ENCODE assay signal across 8 mouse cellular contexts in the genomic region with DNA sequence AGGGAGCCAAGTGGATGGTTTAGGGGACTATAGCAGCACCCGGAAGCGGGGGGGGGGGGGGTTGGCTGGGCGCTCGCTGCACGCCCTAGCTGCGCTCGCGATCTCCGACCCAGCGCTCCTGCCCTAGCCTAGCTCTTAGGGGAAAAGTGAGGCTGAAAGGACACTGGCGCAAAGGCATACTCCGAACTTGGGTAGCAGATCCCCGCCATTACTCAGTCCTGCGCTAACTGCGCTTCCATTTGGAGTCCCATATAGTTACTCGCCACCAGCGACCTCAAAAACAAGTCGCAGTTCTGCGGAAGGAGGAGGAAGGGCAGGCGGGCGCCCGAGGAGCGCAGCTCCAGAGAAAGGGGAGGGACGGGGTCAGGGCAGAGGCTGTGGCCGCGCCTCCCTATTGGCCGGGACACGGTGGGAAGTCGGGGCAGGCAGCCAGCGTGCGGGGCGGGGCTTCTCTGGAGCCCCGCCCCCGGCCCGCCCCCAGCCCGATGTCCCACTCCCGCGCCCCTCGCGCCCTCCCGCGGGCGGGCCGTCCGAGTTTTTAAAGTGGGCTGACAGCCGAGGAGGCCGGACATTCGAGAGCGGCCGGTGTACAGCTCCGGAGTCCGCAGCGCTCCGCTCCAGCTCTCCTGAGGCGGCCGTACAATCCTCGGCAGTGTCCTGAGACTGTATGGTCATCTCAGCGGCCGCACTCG. TPM values are rescaled to one million over a fixed set of nuclear protein-coding genes. Genes with fewer than 3 reads are reported as not detected.
DNase-seq lines count a peak whose midpoint lies in the region.

Gene Epas1, plus strand, starts transcription at position 571 of the 692 bp plus-strand sequence.

- peaks cover 84% of the 10 kb centered on the region for H3K27me3 ChIP-seq in megakaryocyte, embryonic 14.5 days (replicated peaks)

- no peaks in the 10 kb centered on the region for H3K36me3 ChIP-seq in megakaryocyte, embryonic 14.5 days (replicated peaks; ENCODE audit: low read length)

- no peaks in the 10 kb centered on the region for H3K9me3 ChIP-seq in megakaryocyte, embryonic 14.5 days

- peak within 1 kb of the TSS; percentile 93 for H3K4me3 ChIP-seq in megakaryocyte, embryonic 14.5 days (replicated peaks)

- H3K4me1 ChIP-seq in megakaryocyte, embryonic 14.5 days: peaks cover 29% of the 10 kb centered on the region

- intact Hi-C loops in left cerebral cortex, postnatal 10 days (cut with DNase I): loop anchor here (5.0 to 10.0 kb wide), 3 partner anchors 34 to 216 kb away; no protein-coding TSS in a partner anchor

- peak; percentile 93 to 98 for DNase-seq in adrenal gland, adult (ENCODE audit: inconsistent age in 2 of 2, low spot score in 1 of 2)
- DNase-seq in embryo, embryonic 10 days (ENCODE audit: low spot score): peak; percentile 91
- peak; percentile 95 for DNase-seq in gastrocnemius, postnatal 25 days
- DNase-seq in induced T-regulatory cell, adult 2 months (ENCODE audit: low read depth): peak; percentile 88
- peak; percentile 64 to 92 for DNase-seq in left cerebral cortex, postnatal 10 days (ENCODE audit: extremely low spot score in 1 of 2, low spot score in 2 of 2)
- DNase-seq in right cerebral cortex, adult 18-20 months: peak; percentile 71
- DNase-seq in urinary bladder, adult 2 months (ENCODE audit: low spot score): peak; percentile 87

RNA-seq across cellular contexts. Expression of gene Epas1, which starts in this region (rescaled TPM):
- 100 to 1,000 TPM in 1 of 2 experiments, 10 to 100 TPM in 1; 91.3 to 110 TPM for total RNA-seq in gastrocnemius, postnatal 25 days (2021)
- 10 to 100 TPM; 76.6 to 77.3 TPM for total RNA-seq in left cerebral cortex, postnatal 10 days (2021)
- polyA plus RNA-seq in megakaryocyte, embryonic 14.5 days (2012; ENCODE audit: insufficient read depth, low replicate concordance): 0.39 and 0.96 TPM in 2 replicates
- polyA plus RNA-seq in urinary bladder, adult 2 months (2012; rRNA removed): 21.4 and 43.2 TPM in 2 replicates

Comparison
In these comparisons a context has a peak if more than half of its experiments do, and no peak if none do; other contexts are left out.
1. Peak in every context shown above with its lines: DNase-seq and H3K4me3 ChIP-seq.
2. RNA of gene Epas1 (polyA plus RNA-seq): 21.4 to 43.2 TPM in urinary bladder, adult 2 months; 0.39 to 0.96 TPM in megakaryocyte, embryonic 14.5 days; every median in the first group is over 10 times any median in the second.